Comparison of ENCODE assay signal across 9 mouse cellular contexts in the genomic region with DNA sequence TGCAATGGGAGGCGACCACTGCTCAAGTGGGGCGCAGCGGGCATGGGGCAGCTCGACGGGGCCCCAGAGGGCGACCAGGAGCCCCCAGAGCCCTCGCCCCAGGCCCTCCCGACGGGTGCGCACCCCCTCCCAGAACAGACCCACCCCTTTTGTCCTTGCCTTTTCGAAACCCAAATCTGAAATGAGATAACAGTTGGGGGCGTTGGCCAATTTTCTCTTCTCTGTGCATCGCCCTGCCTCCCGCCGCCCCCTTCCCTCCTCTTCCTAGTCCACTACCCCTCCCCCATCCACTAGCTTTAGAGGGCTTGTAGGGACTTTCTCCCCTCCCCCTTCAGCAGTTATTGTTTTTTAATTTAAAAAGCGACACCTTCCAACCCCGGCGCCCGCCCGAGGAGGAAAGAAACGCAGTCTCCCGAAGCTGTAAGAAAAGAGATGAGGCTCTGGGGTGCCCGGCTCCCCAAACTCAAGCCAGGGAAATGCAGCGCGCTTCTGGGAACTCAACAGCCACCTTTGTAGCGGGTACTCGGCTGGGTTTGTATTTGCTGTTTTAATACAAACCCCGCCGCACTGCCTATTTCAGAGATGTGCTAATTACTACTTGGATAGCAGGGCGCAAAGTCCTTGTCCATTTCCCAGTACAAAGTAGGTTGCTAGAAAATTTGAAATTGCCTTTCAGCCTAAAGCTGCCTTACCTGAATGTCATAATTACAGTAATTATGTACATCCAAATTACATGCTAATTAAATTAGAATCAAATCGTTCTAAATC. TPM values are rescaled to one million over a fixed set of nuclear protein-coding genes. Genes with fewer than 3 reads are reported as not detected.
DNase-seq lines count a peak whose midpoint lies in the region; ATAC-seq lines count a peak whose summit lies in the region.
"Had no signal": no experiment of that assay in that cellular context is flagged by ENCODE, and none has a peak within 500 bp of the region (broad histone marks: within the 10 kb centered on the region; RNA-seq: fewer than 3 reads in every experiment).

No protein-coding gene starts in this region.

- H3K4me1 ChIP-seq in heart, embryonic 14.5 days (ENCODE audit: control insufficient read depth in 2 of 2, insufficient read depth in 2 of 2, low read length in 2 of 2) = peaks cover 5 to 25% of the 10 kb centered on the region in 2 experiments
- H3K4me1 ChIP-seq in hindbrain, embryonic 11.5 days (replicated peaks; ENCODE audit: control insufficient read depth, insufficient read depth, low read length) = peaks cover 5% of the 10 kb centered on the region
- H3K4me1 ChIP-seq in midbrain, embryonic 14.5 days (ENCODE audit: control insufficient read depth, insufficient read depth, low read length) = peaks cover 10% of the 10 kb centered on the region

- H3K9ac ChIP-seq in heart, embryonic 14.5 days (ENCODE audit: low read length) = no peak overlapping the region
- peak overlapping the region; percentile 19; the same call in 1 of the 2 replicates for H3K9ac ChIP-seq in hindbrain, embryonic 11.5 days (ENCODE audit: low read depth, low read length)
- H3K9ac ChIP-seq in midbrain, embryonic 14.5 days (replicated peaks; ENCODE audit: low read length) = no peak overlapping the region

- no peak overlapping the region for H3K27ac ChIP-seq in heart, embryonic 14.5 days (replicated peaks in 1 of 2; ENCODE audit: control insufficient read depth in 1 of 2, insufficient read depth in 1 of 2, low read depth in 2 of 2, low read length in 2 of 2)
- peak overlapping the region; percentile 12; the same call in 1 of the 2 replicates for H3K27ac ChIP-seq in hindbrain, embryonic 11.5 days (ENCODE audit: low read depth, low read length)
- peak overlapping the region; percentile 73 for H3K27ac ChIP-seq in midbrain, embryonic 14.5 days (replicated peaks; ENCODE audit: low read depth, low read length)

- no peaks in the 10 kb centered on the region for H3K9me3 ChIP-seq in heart, embryonic 14.5 days (ENCODE audit: control insufficient read depth, low read length)
- no peaks in the 10 kb centered on the region for H3K9me3 ChIP-seq in hindbrain, embryonic 11.5 days (ENCODE audit: control insufficient read depth, low read length)
- H3K9me3 ChIP-seq in midbrain, embryonic 14.5 days (ENCODE audit: control insufficient read depth, low read length) = no peaks in the 10 kb centered on the region

- WGBS in heart, embryonic 14.5 days = 1% methylated on average over 30 of the region's 31 CpGs
- under 1% methylated on average over 30 of the region's 31 CpGs for WGBS in hindbrain, embryonic 11.5 days
- WGBS in midbrain, embryonic 14.5 days = under 1% methylated on average over 31 of the region's 31 CpGs

- peaks cover 56% of the 10 kb centered on the region for H3K27me3 ChIP-seq in heart, embryonic 14.5 days (ENCODE audit: control insufficient read depth, insufficient read depth, low read length)
- H3K27me3 ChIP-seq in hindbrain, embryonic 11.5 days (ENCODE audit: control insufficient read depth, insufficient read depth, low read length) = peaks cover 31% of the 10 kb centered on the region
- peaks cover 55% of the 10 kb centered on the region for H3K27me3 ChIP-seq in midbrain, embryonic 14.5 days (ENCODE audit: control insufficient read depth, insufficient read depth, low read length)

- H3K4me2 ChIP-seq in heart, embryonic 14.5 days (ENCODE audit: low read length) = peak overlapping the region; percentile 50
- peak overlapping the region; percentile 49 for H3K4me2 ChIP-seq in hindbrain, embryonic 11.5 days (replicated peaks; ENCODE audit: low read depth, low read length)
- H3K4me2 ChIP-seq in midbrain, embryonic 14.5 days (ENCODE audit: low read length) = peak overlapping the region; percentile 43

- ATAC-seq in heart, embryonic 14.5 days (ENCODE audit: insufficient number of reproducible peaks, insufficient read depth, low FRiP score, low read depth) = no peak
- ATAC-seq in hindbrain, embryonic 11.5 days (ENCODE audit: low FRiP score) = no peak
- 0 out of 2 replicates have a peak, but pooled peaks have one; percentile 16 for ATAC-seq in midbrain, embryonic 14.5 days (ENCODE audit: low FRiP score, low TSS enrichment)

- no peak for DNase-seq in heart, postnatal 25 days (ENCODE audit: low spot score)
- DNase-seq in R1 (ENCODE audit: low read depth, low spot score) = peak; percentile 24
- DNase-seq in hindbrain, embryonic 11.5 days (ENCODE audit: low spot score) = peak; percentile 65
- peak; percentile 45 for DNase-seq in midbrain, embryonic 14.5 days
- DNase-seq in testis, postnatal 14 days (ENCODE audit: low spot score) = no peak
- DNase-seq in layer of hippocampus, postnatal 14 days (ENCODE audit: low spot score in 2 of 2) = no peak
- no peak for DNase-seq in ovary, postnatal 10 days (ENCODE audit: low spot score)

- no peaks in the 10 kb centered on the region for H3K36me3 ChIP-seq in heart, embryonic 14.5 days (ENCODE audit: control insufficient read depth, insufficient read depth, low read length)
- no peaks in the 10 kb centered on the region for H3K36me3 ChIP-seq in hindbrain, embryonic 11.5 days (ENCODE audit: control insufficient read depth, insufficient read depth, low read length)
- no peaks in the 10 kb centered on the region for H3K36me3 ChIP-seq in midbrain, embryonic 14.5 days (ENCODE audit: control insufficient read depth, insufficient read depth, low read length)

- peak overlapping the region in 1 of 2 experiments; percentile 30; a peak in 2 of 4 replicates for H3K4me3 ChIP-seq in heart, embryonic 14.5 days (ENCODE audit: control insufficient read depth in 1 of 2, insufficient read depth in 1 of 2, low read depth in 1 of 2, low read length in 2 of 2)
- H3K4me3 ChIP-seq in hindbrain, embryonic 11.5 days (ENCODE audit: low read depth, low read length) = peak overlapping the region; percentile 27
- H3K4me3 ChIP-seq in midbrain, embryonic 14.5 days (replicated peaks; ENCODE audit: low read depth, low read length) = peak overlapping the region; percentile 12

- intact Hi-C loops in heart, postnatal 25 days (cut with DNase I) = loop anchor here (2.0 to 10.0 kb wide), 6 partner anchors 65 to 1405 kb away; a partner anchor contains a TSS

RNA-seq across cellular contexts. Expression of a gene that starts 7.7 kb away (rescaled TPM):
- not detected in 2 replicates for polyA plus RNA-seq in heart, embryonic 14.5 days (2014; fragmentation: Nextera tagmentation; extraction: Ambion mirVana)
- total RNA-seq in heart, postnatal 25 days (2021) = not detected
- 3.0 and 3.7 TPM in 2 replicates for polyA plus RNA-seq in hindbrain, embryonic 11.5 days (2014; fragmentation: Nextera tagmentation; extraction: Ambion mirVana)
- 2.2 and 2.8 TPM in 2 replicates for polyA plus RNA-seq in midbrain, embryonic 14.5 days (2014; fragmentation: Nextera tagmentation; extraction: Ambion mirVana)
- 1 to 10 TPM; 4.6 to 4.8 TPM for total RNA-seq in layer of hippocampus, postnatal 14 days (2021)
- polyA plus RNA-seq: Patski had no signal

RNA-seq across cellular contexts. Expression of a gene that starts 32.9 kb away (rescaled TPM):
- 13.7 and 14.3 TPM in 2 replicates for polyA plus RNA-seq in heart, embryonic 14.5 days (2014; fragmentation: Nextera tagmentation; extraction: Ambion mirVana)
- total RNA-seq in heart, postnatal 25 days (2021) = 10 to 100 TPM; 19.0 to 21.7 TPM
- polyA plus RNA-seq in hindbrain, embryonic 11.5 days (2014; fragmentation: Nextera tagmentation; extraction: Ambion mirVana) = 10.7 and 12.7 TPM in 2 replicates
- 4.2 and 7.9 TPM in 2 replicates for polyA plus RNA-seq in midbrain, embryonic 14.5 days (2014; fragmentation: Nextera tagmentation; extraction: Ambion mirVana)
- total RNA-seq in layer of hippocampus, postnatal 14 days (2021) = 10 to 100 TPM; 15.0 to 16.8 TPM

RNA-seq across cellular contexts. Expression of a gene that starts 33.0 kb away (rescaled TPM):
- polyA plus RNA-seq in heart, embryonic 14.5 days (2014; fragmentation: Nextera tagmentation; extraction: Ambion mirVana) = 15.4 and 19.0 TPM in 2 replicates
- 10 to 100 TPM; 13.4 to 14.7 TPM for total RNA-seq in heart, postnatal 25 days (2021)
- polyA plus RNA-seq in hindbrain, embryonic 11.5 days (2014; fragmentation: Nextera tagmentation; extraction: Ambion mirVana) = 23.0 and 23.8 TPM in 2 replicates
- polyA plus RNA-seq in midbrain, embryonic 14.5 days (2014; fragmentation: Nextera tagmentation; extraction: Ambion mirVana) = 26.4 and 30.1 TPM in 2 replicates
- 10 to 100 TPM; 25.7 to 25.9 TPM for total RNA-seq in layer of hippocampus, postnatal 14 days (2021)

Comparison
In these comparisons a context has a peak if more than half of its experiments do, and no peak if none do; other contexts are left out.
1. H3K27ac ChIP-seq: peak in hindbrain, embryonic 11.5 days (single experiment) and midbrain, embryonic 14.5 days (single experiment); none in heart, embryonic 14.5 days (0 of 2).
2. DNase-seq: peak in R1 (single experiment), hindbrain, embryonic 11.5 days (single experiment) and midbrain, embryonic 14.5 days (single experiment); none in heart, postnatal 25 days (single experiment), testis, postnatal 14 days (single experiment), layer of hippocampus, postnatal 14 days (0 of 2) and ovary, postnatal 10 days (single experiment).
3. Peak in every context shown above with its lines, with median percentiles within 50 percentile points of each other: H3K4me2 ChIP-seq.